Comparison of ENCODE assay signal across 28 mouse cellular contexts in genomic region chr7:75350172-75350571, GRCm38 (mm10). TPM values are rescaled to one million over a fixed set of nuclear protein-coding genes. Genes with fewer than 3 reads are reported as not detected.
DNase-seq lines count a peak whose midpoint lies in the region; ATAC-seq and TF ChIP-seq lines count a peak whose summit lies in the region.
"Had no signal": no experiment of that assay in that cellular context is flagged by ENCODE, and none has a peak within 500 bp of the region (broad histone marks: within the 10 kb centered on the region; RNA-seq: fewer than 3 reads in every experiment).

No protein-coding gene starts in this region.

- ATAC-seq in erythroid progenitor cell, adult 5-6 weeks (replicated peaks; ENCODE audit: low FRiP score, poor library complexity, severe bottlenecking): peak; percentile 95
- peak; percentile 94 for ATAC-seq in liver, embryonic 14.5 days (ENCODE audit: insufficient read depth)
- ATAC-seq in megakaryocyte-erythroid progenitor cell, adult 5-6 weeks (replicated peaks; ENCODE audit: low FRiP score, low TSS enrichment, poor library complexity, severe bottlenecking): peak; percentile 99
- no peak for ATAC-seq in hindbrain, embryonic 13.5 days (ENCODE audit: low FRiP score)
- ATAC-seq: forebrain, embryonic 13.5 days; hindbrain, embryonic 16.5 days; intestine, embryonic 16.5 days; Patski had no signal

- intact Hi-C loops in heart, postnatal 10 days (cut with DNase I): no loop called here

- H3K27ac ChIP-seq in liver, embryonic 14.5 days: no peak overlapping the region
- no peak overlapping the region for H3K27ac ChIP-seq in hindbrain, embryonic 13.5 days
- H3K27ac ChIP-seq: forebrain, embryonic 13.5 days; heart, embryonic 13.5 days; hindbrain, embryonic 10.5 days; kidney, postnatal 0 days; midbrain, embryonic 12.5 days had no signal

- no peak for TF ChIP-seq CTCF in liver, embryonic 14.5 days (IDR thresholded peaks at IDR 0.05; ENCODE audit: low read depth)

- H3K9me3 ChIP-seq in liver, embryonic 14.5 days (ENCODE audit: control insufficient read depth, low read length): no peaks in the 10 kb centered on the region
- no peaks in the 10 kb centered on the region; the same call in 1 of the 2 replicates for H3K9me3 ChIP-seq in hindbrain, embryonic 13.5 days
- H3K9me3 ChIP-seq: forebrain, embryonic 13.5 days; heart, embryonic 13.5 days; hindbrain, embryonic 10.5 days; midbrain, embryonic 12.5 days had no signal

- peak; percentile 84 for TF ChIP-seq EP300 in liver, embryonic 14.5 days (IDR thresholded peaks at IDR 0.05; ENCODE audit: low read depth)

- peak; percentile 34 for DNase-seq in c-Kit-positive CD71-positive TER-119-positive erythroid progenitor cells, embryonic 14.5 days (ENCODE audit: low spot score)
- peak; percentile 31 to 44 (median 41) for DNase-seq in liver, embryonic 14.5 days (ENCODE audit: low read depth in 3 of 3, low spot score in 3 of 3)
- no peak for DNase-seq in Muller cell, postnatal 12 days (ENCODE audit: inconsistent ontology term)
- DNase-seq in heart, postnatal 10 days: no peak
- DNase-seq: adrenal gland, postnatal 10 days; B cell, adult 2 months; cerebellum, adult 11-12 months; cerebellum, adult 9-11 months; gastrocnemius, postnatal 36 days; heart, postnatal 14 days; kidney, adult 8-10 months; kidney, postnatal 4 days; left cerebral cortex, postnatal 4 days; lung, embryonic 14.5 days; lung, postnatal 14 days; thymus, postnatal 14 days had no signal

- WGBS in liver, embryonic 14.5 days (ENCODE audit: insufficient replicate concordance): 30% methylated on average over 2 of the region's 2 CpGs
- 72% methylated on average over 2 of the region's 2 CpGs for WGBS in hindbrain, embryonic 13.5 days

- peaks cover 0 to 8% of the 10 kb centered on the region in 2 experiments; a peak in 2 of 4 replicates for H3K4me1 ChIP-seq in liver, embryonic 14.5 days (replicated peaks; ENCODE audit: control insufficient read depth in 2 of 2, insufficient read depth in 2 of 2, low read length in 1 of 2)
- H3K4me1 ChIP-seq in hindbrain, embryonic 13.5 days (replicated peaks): no peaks in the 10 kb centered on the region
- H3K4me1 ChIP-seq: forebrain, embryonic 13.5 days; hindbrain, embryonic 10.5 days; midbrain, embryonic 12.5 days had no signal

- no peak overlapping the region for H3K9ac ChIP-seq in liver, embryonic 14.5 days (replicated peaks)
- H3K9ac ChIP-seq in hindbrain, embryonic 13.5 days: no peak overlapping the region
- H3K9ac ChIP-seq: forebrain, embryonic 13.5 days; heart, embryonic 13.5 days; lung, embryonic 14.5 days; midbrain, embryonic 12.5 days had no signal

- no peak overlapping the region for H3K4me3 ChIP-seq in liver, embryonic 14.5 days (ENCODE audit: insufficient read depth in 1 of 2, low read depth in 2 of 2, low read length in 2 of 2)
- H3K4me3 ChIP-seq in hindbrain, embryonic 13.5 days: no peak overlapping the region
- H3K4me3 ChIP-seq: forebrain, embryonic 13.5 days; heart, embryonic 13.5 days; hindbrain, embryonic 10.5 days; midbrain, embryonic 12.5 days had no signal

- H3K36me3 ChIP-seq in liver, embryonic 14.5 days (replicated peaks; ENCODE audit: control insufficient read depth, insufficient read depth, low read depth): no peaks in the 10 kb centered on the region
- no peaks in the 10 kb centered on the region for H3K36me3 ChIP-seq in hindbrain, embryonic 13.5 days
- H3K36me3 ChIP-seq: heart, embryonic 13.5 days; hindbrain, embryonic 10.5 days; midbrain, embryonic 12.5 days had no signal

- H3K27me3 ChIP-seq in liver, embryonic 14.5 days (ENCODE audit: control insufficient read depth, insufficient read depth, low read length): no peaks in the 10 kb centered on the region
- H3K27me3 ChIP-seq in hindbrain, embryonic 13.5 days: no peaks in the 10 kb centered on the region
- H3K27me3 ChIP-seq: CH12.LX; forebrain, embryonic 13.5 days; heart, embryonic 13.5 days; midbrain, embryonic 12.5 days had no signal

- no peak overlapping the region; the same call in 1 of the 2 replicates for H3K4me2 ChIP-seq in liver, embryonic 14.5 days (ENCODE audit: low read depth)
- no peak overlapping the region for H3K4me2 ChIP-seq in hindbrain, embryonic 13.5 days
- H3K4me2 ChIP-seq: forebrain, embryonic 13.5 days; heart, embryonic 13.5 days; lung, embryonic 14.5 days; midbrain, embryonic 12.5 days had no signal

RNA-seq across cellular contexts. Expression of gene Sv2b, which starts 41.1 kb away (rescaled TPM):
- total RNA-seq in erythroid progenitor cell, adult 5-6 weeks (2015; ENCODE audit: low replicate concordance): not detected in 2 replicates
- not detected in 2 replicates for total RNA-seq in erythroid progenitor cell, adult 5-6 weeks (2017; ENCODE audit: low replicate concordance)
- polyA plus RNA-seq in liver, embryonic 14.5 days (2012; rRNA removed): 0.01 and 0.02 TPM in 2 replicates
- polyA plus RNA-seq in liver, embryonic 14.5 days (2014; fragmentation: Nextera tagmentation; extraction: Ambion mirVana): not detected in 2 replicates
- total RNA-seq in megakaryocyte-erythroid progenitor cell, adult 5-6 weeks (2014; fragmentation: Nextera tagmentation): not detected in 2 replicates
- not detected in 2 replicates for total RNA-seq in megakaryocyte-erythroid progenitor cell, adult 5-6 weeks (2017)
- total RNA-seq in heart, postnatal 10 days (2021): under 1 TPM; 0.27 to 0.98 TPM
- 8.9 and 9.5 TPM in 2 replicates for polyA plus RNA-seq in hindbrain, embryonic 13.5 days (2015; fragmentation: Nextera tagmentation; extraction: Ambion mirVana)
- total RNA-seq: CH12.LX had no signal

Comparison
In these comparisons a context has a peak if more than half of its experiments do, and no peak if none do; other contexts are left out.
1. DNase-seq: peak in c-Kit-positive CD71-positive TER-119-positive erythroid progenitor cells, embryonic 14.5 days (single experiment) and liver, embryonic 14.5 days (3 of 3); none in Muller cell, postnatal 12 days (single experiment) and heart, postnatal 10 days (0 of 2).